Mouse (Mus musculus): ENCODE data around the gene Ppp4r4. TPM values are rescaled to one million over a fixed set of nuclear protein-coding genes. Genes with fewer than 3 reads are reported as not detected.
A peak's percentile ranks its signal among the peaks of the same experiment; 100 is the strongest.

The Ppp4r4 gene
- total and polyA plus RNA-seq, 3 experiments: 1.0 to 3.0 TPM; not detected in 1

DNA sequence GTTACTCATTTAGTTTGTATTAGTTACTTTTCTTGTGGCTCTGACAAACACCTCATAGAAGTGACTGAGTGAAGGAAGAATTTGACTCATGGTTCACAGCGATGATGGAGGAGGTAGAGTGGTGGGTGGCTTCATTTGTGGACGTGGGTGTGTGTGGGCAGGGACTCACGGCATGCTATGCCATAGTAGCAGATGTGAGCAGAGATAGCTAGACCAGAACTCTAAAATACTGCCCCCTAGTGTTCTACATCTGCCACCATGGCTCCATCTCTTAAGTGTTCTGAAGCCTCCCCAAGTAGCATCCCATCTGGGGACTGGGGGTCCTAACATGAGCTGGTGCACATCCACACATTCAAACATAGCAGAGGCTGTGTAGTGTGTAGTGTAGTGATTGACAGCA, 21.4 kb downstream of the Ppp4r4 start:
- no peak overlapping the region for H3K27ac ChIP-seq (ENCODE audit: control insufficient read depth, low read depth, low read length)
- TF ChIP-seq CTCF (IDR thresholded peaks at IDR 0.05 in 2 of 3, conservative IDR thresholded peaks at IDR 0.05 in 1 of 3; ENCODE audit: control insufficient read depth in 1 of 3, insufficient read depth in 1 of 3, low read depth in 2 of 3, low read length in 3 of 3, poor library complexity in 1 of 3, severe bottlenecking in 1 of 3) (peak in 2 of 3 experiments; percentile 39 to 42; a peak in 4 of 6 replicates), GATA1 (IDR thresholded peaks at IDR 0.05; ENCODE audit: low read depth, low read length) (peak; percentile 19; the same call in 1 of the 2 replicates), ZNF384 (IDR thresholded peaks at IDR 0.05; ENCODE audit: low read depth, low read length) (no peak)
- H3K4me1 ChIP-seq (ENCODE audit: control insufficient read depth in 1 of 2, insufficient read depth in 2 of 2, low read length in 2 of 2): peaks cover 0 to 6% of the 10 kb centered on the region in 2 experiments; a peak in 1 of 4 replicates
- peaks cover 0 to 5% of the 10 kb centered on the region in 2 experiments; a peak in 1 of 4 replicates for H3K36me3 ChIP-seq (ENCODE audit: control insufficient read depth in 1 of 2, insufficient read depth in 2 of 2, low read length in 2 of 2)
- H3K79me2 ChIP-seq (ENCODE audit: control insufficient read depth, insufficient read depth, low read length, poor library complexity): no peaks in the 10 kb centered on the region
- H3K9ac ChIP-seq (ENCODE audit: control insufficient read depth, low read depth, low read length, poor library complexity, severe bottlenecking): no peak overlapping the region
- no peaks in the 10 kb centered on the region for H3K9me3 ChIP-seq (replicated peaks; ENCODE audit: insufficient read depth, low read length)
- H3K4me3 ChIP-seq (ENCODE audit: control insufficient read depth in 1 of 2, insufficient read depth in 1 of 2, low read depth in 2 of 2, low read length in 2 of 2): no peak overlapping the region
- no peaks in the 10 kb centered on the region for H3K27me3 ChIP-seq (ENCODE audit: control insufficient read depth in 1 of 2, insufficient read depth in 2 of 2, low read length in 2 of 2)
- peak; percentile 33 for DNase-seq (ENCODE audit: low read depth, low spot score)

DNA sequence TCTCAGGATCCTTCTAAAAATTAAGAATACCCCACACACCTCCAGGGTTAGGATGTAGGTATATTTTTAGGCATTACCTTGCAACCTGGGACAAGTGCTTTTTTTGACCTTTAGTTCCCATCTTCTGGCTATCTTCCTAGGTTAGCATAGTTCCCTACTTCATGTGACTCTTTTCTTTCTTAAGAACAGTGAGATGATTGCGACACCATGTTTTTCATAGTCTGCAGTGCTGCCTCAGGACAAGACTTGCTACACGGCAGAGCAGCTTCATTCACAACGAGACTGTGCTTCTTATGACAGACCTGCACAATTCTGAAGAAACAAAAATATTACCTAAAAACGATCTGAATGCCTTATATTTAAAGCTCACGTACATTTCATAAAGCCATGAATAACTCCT, 24.8 kb downstream of the Ppp4r4 start:
- TF ChIP-seq ZKSCAN1 (IDR thresholded peaks at IDR 0.05; ENCODE audit: low read depth, low read length) (no peak), TCF12 (IDR thresholded peaks at IDR 0.05; ENCODE audit: low read depth, low read length) (no peak), HCFC1 (IDR thresholded peaks at IDR 0.05; ENCODE audit: low read depth, low read length) (no peak), TAL1 (IDR thresholded peaks at IDR 0.05; ENCODE audit: low read length) (no peak), CHD1 (IDR thresholded peaks at IDR 0.05; ENCODE audit: low read depth, low read length) (no peak), CHD2 (IDR thresholded peaks at IDR 0.05; ENCODE audit: low read length) (no peak), E2F4 (IDR thresholded peaks at IDR 0.05; ENCODE audit: borderline replicate concordance, low read depth, low read length) (no peak), ZC3H11A (IDR thresholded peaks at IDR 0.05; ENCODE audit: low read depth, low read length) (no peak)
- H3K9me3 ChIP-seq (replicated peaks; ENCODE audit: insufficient read depth, low read length): no peaks in the 10 kb centered on the region
- H3K27me3 ChIP-seq (ENCODE audit: control insufficient read depth in 1 of 2, insufficient read depth in 2 of 2, low read length in 2 of 2): no peaks in the 10 kb centered on the region
- H3K36me3 ChIP-seq (ENCODE audit: control insufficient read depth in 1 of 2, insufficient read depth in 2 of 2, low read length in 2 of 2): peaks cover 0 to 5% of the 10 kb centered on the region in 2 experiments; a peak in 1 of 4 replicates
- H3K4me3 ChIP-seq (ENCODE audit: control insufficient read depth in 1 of 2, insufficient read depth in 1 of 2, low read depth in 2 of 2, low read length in 2 of 2): no peak overlapping the region
- H3K9ac ChIP-seq (ENCODE audit: control insufficient read depth, low read depth, low read length, poor library complexity, severe bottlenecking): no peak overlapping the region
- no peak for DNase-seq (ENCODE audit: low read depth, low spot score)
- no peaks in the 10 kb centered on the region for H3K79me2 ChIP-seq (ENCODE audit: control insufficient read depth, insufficient read depth, low read length, poor library complexity)
- no peak overlapping the region for H3K27ac ChIP-seq (ENCODE audit: control insufficient read depth, low read depth, low read length)
- peaks cover 0 to 6% of the 10 kb centered on the region in 2 experiments; a peak in 1 of 4 replicates for H3K4me1 ChIP-seq (ENCODE audit: control insufficient read depth in 1 of 2, insufficient read depth in 2 of 2, low read length in 2 of 2)

DNA sequence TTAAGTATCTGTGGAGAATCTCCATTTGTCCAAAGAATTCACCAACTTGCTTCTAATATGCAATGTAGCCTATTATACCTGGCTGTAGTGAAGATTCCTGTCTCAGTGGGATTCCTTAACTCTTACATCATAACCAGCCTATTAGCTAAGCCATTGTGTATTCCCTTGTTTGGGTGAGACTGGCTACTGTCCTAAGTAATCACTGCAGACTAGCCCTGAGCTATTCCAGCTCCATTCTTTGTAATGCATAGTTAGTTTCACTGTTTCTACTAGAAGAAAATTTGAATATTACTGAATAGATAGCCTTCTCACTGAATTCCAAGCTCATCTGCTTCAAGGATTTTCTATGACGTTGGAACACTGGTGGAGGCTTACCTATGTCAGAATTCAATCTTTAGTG, 32.6 kb downstream of the Ppp4r4 start:
- no peak overlapping the region for H3K27ac ChIP-seq (ENCODE audit: control insufficient read depth, low read depth, low read length)
- TF ChIP-seq KAT2A (conservative IDR thresholded peaks at IDR 0.05; ENCODE audit: low read depth, low read length): no peak
- no peak for TF ChIP-seq ETS1 (IDR thresholded peaks at IDR 0.05; ENCODE audit: low read depth, low read length)
- TF ChIP-seq JUND (IDR thresholded peaks at IDR 0.05; ENCODE audit: low read depth, low read length): no peak
- no peak for TF ChIP-seq NELFE (IDR thresholded peaks at IDR 0.05; ENCODE audit: low read depth, low read length)
- TF ChIP-seq NRF1 (IDR thresholded peaks at IDR 0.05; ENCODE audit: insufficient read depth, low read depth, low read length, poor library complexity, severe bottlenecking): no peak
- H3K36me3 ChIP-seq (ENCODE audit: control insufficient read depth in 1 of 2, insufficient read depth in 2 of 2, low read length in 2 of 2): no peaks in the 10 kb centered on the region
- no peaks in the 10 kb centered on the region for H3K79me2 ChIP-seq (ENCODE audit: control insufficient read depth, insufficient read depth, low read length, poor library complexity)
- H3K27me3 ChIP-seq (ENCODE audit: control insufficient read depth in 1 of 2, insufficient read depth in 2 of 2, low read length in 2 of 2): no peaks in the 10 kb centered on the region
- no peaks in the 10 kb centered on the region for H3K9me3 ChIP-seq (replicated peaks; ENCODE audit: insufficient read depth, low read length)
- DNase-seq (ENCODE audit: low read depth, low spot score): no peak
- H3K4me3 ChIP-seq (ENCODE audit: control insufficient read depth in 1 of 2, insufficient read depth in 1 of 2, low read depth in 2 of 2, low read length in 2 of 2): no peak overlapping the region
- no peak overlapping the region for H3K9ac ChIP-seq (ENCODE audit: control insufficient read depth, low read depth, low read length, poor library complexity, severe bottlenecking)
- no peaks in the 10 kb centered on the region for H3K4me1 ChIP-seq (ENCODE audit: control insufficient read depth in 1 of 2, insufficient read depth in 2 of 2, low read length in 2 of 2)

Measured in MEL (cell line).